Mouse (Mus musculus): ENCODE data around the gene Lman1l.

DNA sequence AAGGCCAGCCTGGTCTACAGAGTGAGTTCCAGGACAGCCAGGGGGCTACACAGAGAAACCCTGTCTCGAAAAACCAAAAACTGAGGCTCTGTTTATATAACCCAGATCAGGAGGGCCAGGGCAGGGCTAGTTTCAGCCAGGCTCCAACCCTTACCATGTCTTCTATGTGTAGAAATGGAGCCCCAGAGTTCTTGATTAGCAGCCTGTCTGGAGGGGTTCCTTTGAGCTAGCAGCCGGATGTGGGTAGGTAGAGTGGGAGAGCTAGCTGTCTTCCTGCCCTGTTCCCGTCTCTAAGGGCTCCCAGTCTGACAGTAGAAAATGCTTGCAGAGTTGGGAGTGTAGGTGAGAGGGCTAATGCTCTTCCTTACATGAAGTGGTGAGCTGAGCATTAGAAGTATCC is 46.6 kb upstream of the Lman1l start:
- TF ChIP-seq POLR2A (IDR thresholded peaks at IDR 0.05; ENCODE audit: borderline replicate concordance, control insufficient read depth, low read depth, low read length) (no peak), CTCF (IDR thresholded peaks at IDR 0.05; ENCODE audit: control insufficient read depth, insufficient read depth, low read length) (no peak)
